8 mouse cellular contexts compared by ENCODE assay signal in the genomic region with DNA sequence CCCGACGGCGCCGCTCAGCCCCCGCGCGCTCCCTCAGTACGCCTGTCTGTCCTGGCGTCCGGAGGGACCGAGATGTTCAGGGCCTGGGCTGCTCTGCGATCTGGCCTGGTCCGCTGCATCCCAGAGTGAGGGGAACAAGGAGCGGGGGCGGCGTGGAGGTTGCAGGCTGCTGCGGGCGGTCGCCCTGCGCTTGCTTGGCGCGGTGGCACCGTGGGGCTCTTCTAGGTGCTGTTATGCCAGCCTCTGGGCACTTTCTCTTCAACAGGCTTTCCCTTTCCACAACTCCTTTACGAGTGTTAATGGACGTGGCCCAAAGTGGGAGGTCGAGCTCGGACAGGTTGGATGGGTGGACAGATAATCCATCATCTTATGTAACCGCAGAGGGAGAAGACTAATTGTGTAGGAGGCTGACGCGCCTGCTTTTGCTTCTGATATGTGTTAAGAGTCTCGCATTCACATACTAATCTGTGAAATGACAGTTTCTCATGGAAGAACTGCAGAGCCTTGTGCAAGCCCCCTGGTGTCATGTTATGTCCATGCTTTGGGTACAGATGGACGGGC. TPM values are rescaled to one million over a fixed set of nuclear protein-coding genes. Genes with fewer than 3 reads are reported as not detected.
DNase-seq lines count a peak whose midpoint lies in the region; ATAC-seq and TF ChIP-seq lines count a peak whose summit lies in the region.

No protein-coding gene starts in this region.

- H3K4me2 ChIP-seq in embryonic facial prominence, embryonic 12.5 days (replicated peaks): peak overlapping the region; percentile 96
- peak overlapping the region; percentile 96 for H3K4me2 ChIP-seq in stomach, embryonic 16.5 days (ENCODE audit: low read depth, low read length)

- H3K4me1 ChIP-seq in G1E (ENCODE audit: insufficient read depth, low read depth, low read length): peaks cover 29% of the 10 kb centered on the region
- peaks cover 56% of the 10 kb centered on the region for H3K4me1 ChIP-seq in embryonic facial prominence, embryonic 12.5 days
- peaks cover 51% of the 10 kb centered on the region for H3K4me1 ChIP-seq in stomach, embryonic 16.5 days (ENCODE audit: control insufficient read depth, insufficient read depth, low read length)

- H3K27ac ChIP-seq in layer of hippocampus, adult 2 months: peak overlapping the region; percentile 99
- H3K27ac ChIP-seq in embryonic facial prominence, embryonic 12.5 days: no peak overlapping the region
- H3K27ac ChIP-seq in stomach, embryonic 16.5 days (ENCODE audit: low read length): peak overlapping the region; percentile 69

- H3K9ac ChIP-seq in embryonic facial prominence, embryonic 12.5 days: peak overlapping the region; percentile 76
- peak overlapping the region; percentile 90 for H3K9ac ChIP-seq in stomach, embryonic 16.5 days (ENCODE audit: low read length)

- H3K27me3 ChIP-seq in G1E (ENCODE audit: insufficient read depth, low read length): peaks cover 90% of the 10 kb centered on the region
- peaks cover 3% of the 10 kb centered on the region; the same call in 1 of the 2 replicates for H3K27me3 ChIP-seq in embryonic facial prominence, embryonic 12.5 days
- no peaks in the 10 kb centered on the region for H3K27me3 ChIP-seq in stomach, embryonic 16.5 days (ENCODE audit: control insufficient read depth, insufficient read depth, low read length)

- 7% methylated on average over 32 of the region's 32 CpGs for WGBS in embryonic facial prominence, embryonic 12.5 days
- WGBS in stomach, embryonic 16.5 days: 1% methylated on average over 32 of the region's 32 CpGs

- ATAC-seq in G1E (ENCODE audit: extremely low read depth, insufficient number of reproducible peaks, low FRiP score, poor library complexity, severe bottlenecking): no peak
- ATAC-seq in embryonic facial prominence, embryonic 12.5 days (ENCODE audit: insufficient number of reproducible peaks, insufficient read depth, low FRiP score, low TSS enrichment): peak; percentile 15; the same call in 1 of the 2 replicates
- peak; percentile 4; the same call in 1 of the 2 replicates for ATAC-seq in stomach, embryonic 16.5 days (ENCODE audit: insufficient read depth, low FRiP score)

- TF ChIP-seq CTCF in layer of hippocampus, adult 2 months (conservative IDR thresholded peaks at IDR 0.05): peak; percentile 32
- TF ChIP-seq CTCF in G1E (IDR thresholded peaks at IDR 0.05; ENCODE audit: low read depth, low read length): no peak

- DNase-seq in layer of hippocampus, adult 2 months (ENCODE audit: low spot score in 2 of 2): no peak
- DNase-seq in layer of hippocampus, adult 9-11 months: no peak
- peak; percentile 27 for DNase-seq in G1E (ENCODE audit: low spot score)
- DNase-seq in induced T-regulatory cell, adult 2 months (ENCODE audit: low read depth): peak; percentile 63
- peak; percentile 39 for DNase-seq in lung, postnatal 14 days
- no peak for DNase-seq in gastrocnemius, adult 18-20 months (ENCODE audit: low spot score)

- H3K9me3 ChIP-seq in G1E (replicated peaks): no peaks in the 10 kb centered on the region
- no peaks in the 10 kb centered on the region for H3K9me3 ChIP-seq in embryonic facial prominence, embryonic 12.5 days
- H3K9me3 ChIP-seq in stomach, embryonic 16.5 days (replicated peaks; ENCODE audit: control insufficient read depth, low read length): no peaks in the 10 kb centered on the region

- peak overlapping the region; percentile 91 for H3K4me3 ChIP-seq in layer of hippocampus, adult 2 months
- H3K4me3 ChIP-seq in G1E (ENCODE audit: low read depth, low read length): peak overlapping the region; percentile 71
- peak overlapping the region; percentile 69 for H3K4me3 ChIP-seq in embryonic facial prominence, embryonic 12.5 days
- peak overlapping the region; percentile 81 for H3K4me3 ChIP-seq in stomach, embryonic 16.5 days (replicated peaks; ENCODE audit: low read length)

- no peaks in the 10 kb centered on the region for H3K36me3 ChIP-seq in G1E (replicated peaks)
- H3K36me3 ChIP-seq in embryonic facial prominence, embryonic 12.5 days: no peaks in the 10 kb centered on the region
- H3K36me3 ChIP-seq in stomach, embryonic 16.5 days (ENCODE audit: control insufficient read depth, insufficient read depth, low read length): no peaks in the 10 kb centered on the region

RNA-seq across cellular contexts. Expression of gene Baiap2, which starts 0.9 kb away (rescaled TPM):
- 100 to 1,000 TPM; 244 to 257 TPM for total RNA-seq in layer of hippocampus, adult 2 months (2021)
- total RNA-seq in G1E (2014; fragmentation: Nextera tagmentation) (0.39 and 0.98 TPM in 2 replicates), G1E (2017) (3.4 and 3.6 TPM in 2 replicates)
- 14.0 and 19.5 TPM in 2 replicates for polyA plus RNA-seq in G1E (2012)
- 14.2 and 15.3 TPM in 2 replicates for polyA plus RNA-seq in embryonic facial prominence, embryonic 12.5 days (2016; fragmentation: Nextera tagmentation; extraction: Ambion mirVana)
- 41.4 and 52.6 TPM in 2 replicates for polyA plus RNA-seq in stomach, embryonic 16.5 days (2015; fragmentation: Nextera tagmentation; extraction: Ambion mirVana)
- 1 to 10 TPM; 1.1 to 1.9 TPM for total RNA-seq in gastrocnemius, adult 18-20 months (2021)

RNA-seq across cellular contexts. Expression of gene Chmp6, which starts 30.3 kb away (rescaled TPM):
- 10 to 100 TPM; 34.7 to 45.9 TPM for total RNA-seq in layer of hippocampus, adult 2 months (2021)
- total RNA-seq in G1E (2014; fragmentation: Nextera tagmentation) (6.7 and 8.4 TPM in 2 replicates), G1E (2017) (28.5 and 30.8 TPM in 2 replicates)
- polyA plus RNA-seq in G1E (2012): 53.1 and 59.0 TPM in 2 replicates
- polyA plus RNA-seq in embryonic facial prominence, embryonic 12.5 days (2016; fragmentation: Nextera tagmentation; extraction: Ambion mirVana): 109 and 110 TPM in 2 replicates
- 80.1 and 82.0 TPM in 2 replicates for polyA plus RNA-seq in stomach, embryonic 16.5 days (2015; fragmentation: Nextera tagmentation; extraction: Ambion mirVana)
- total RNA-seq in gastrocnemius, adult 18-20 months (2021): 10 to 100 TPM; 32.7 to 33.3 TPM

Comparison
In these comparisons a context has a peak if more than half of its experiments do, and no peak if none do; other contexts are left out.
1. DNase-seq: peak in G1E (single experiment), induced T-regulatory cell, adult 2 months (single experiment) and lung, postnatal 14 days (single experiment); none in layer of hippocampus, adult 2 months (0 of 2), layer of hippocampus, adult 9-11 months (single experiment) and gastrocnemius, adult 18-20 months (single experiment).
2. RNA of gene Baiap2, which starts 0.9 kb away (total RNA-seq): 244 to 257 TPM in layer of hippocampus, adult 2 months; 0.39 to 3.6 TPM in G1E and 1.1 to 1.9 TPM in gastrocnemius, adult 18-20 months; every median in the first group is over 10 times any median in the second.
3. Peak in every context shown above with its lines, with median percentiles within 50 percentile points of each other: H3K4me3 ChIP-seq.